Mouse (Mus musculus) kidney, adult 2 months (tissue): ENCODE data around the gene Spock1. TPM values are rescaled to one million over a fixed set of nuclear protein-coding genes. Genes with fewer than 3 reads are reported as not detected.

Experiments used
- DNase-seq: peaks from one replicate; pipeline ENCODE4 v3.0.0; 2021
- H3K27ac ChIP-seq: fragments of 200-500 bp; 2 replicates; pipeline ENCODE4 v1.5.1; 2012; ENCODE audit warnings: low read depth, low read length, control low read depth, inconsistent platforms; ENCODE audit not compliant: insufficient read depth
- H3K27me3 ChIP-seq: fragments of 200-500 bp; replicated peaks from 2 replicates; pipeline ENCODE4 v1.6.1; 2012; ENCODE audit warnings: mild to moderate bottlenecking, moderate library complexity, low read length, inconsistent platforms; ENCODE audit not compliant: control insufficient read depth, insufficient read depth
- H3K36me3 ChIP-seq: fragments of 200-500 bp; 2 replicates; pipeline ENCODE4 v1.6.1; 2012; ENCODE audit warnings: mild to moderate bottlenecking, moderate library complexity, low read length, inconsistent platforms; ENCODE audit not compliant: control insufficient read depth, insufficient read depth
- H3K4me1 ChIP-seq: fragments of 200-500 bp; 2 replicates; pipeline ENCODE4 v1.6.1; 2011; ENCODE audit warnings: low read length; ENCODE audit not compliant: control insufficient read depth, insufficient read depth
- H3K4me3 ChIP-seq: fragments of 200-500 bp; 2 replicates; pipeline ENCODE4 v1.5.1; 2011; ENCODE audit warnings: mild to moderate bottlenecking, low read depth, low read length, control low read depth; ENCODE audit not compliant: insufficient read depth
- CTCF ChIP-seq: fragments of 200-500 bp; conservative IDR thresholded peaks from 2 replicates; pipeline ENCODE4 v1.5.1; 2011; ENCODE audit warnings: low read depth, mild to moderate bottlenecking, control low read depth, low read length, moderate library complexity, mixed read lengths; ENCODE audit not compliant: insufficient read depth, insufficient read length
- POLR2A ChIP-seq: fragments of 200-500 bp; IDR thresholded peaks from one replicate; pipeline ENCODE4 v1.6.1; 2011; ENCODE audit warnings: low read depth, low read length, control low read depth
- WGBS: fragments of 180-500 bp; shearing (Covaris S2); methylation state at CpG from one replicate; pipeline ENCODE4 v1.1.7; 2018; 5-methylcytosine and 5-hydroxymethylcytosine counted together
- polyA plus RNA-seq: library from polyadenylated mRNA; depleted of rRNA; stranded (reverse); fragments of >200 nt; gene quantifications from 2 replicates; pipeline ENCODE4 v1.2.3, GENCODE M21; 2012

The Spock1 gene
- polyA plus RNA-seq, 1 experiment, result 0.19 TPM

DNA sequence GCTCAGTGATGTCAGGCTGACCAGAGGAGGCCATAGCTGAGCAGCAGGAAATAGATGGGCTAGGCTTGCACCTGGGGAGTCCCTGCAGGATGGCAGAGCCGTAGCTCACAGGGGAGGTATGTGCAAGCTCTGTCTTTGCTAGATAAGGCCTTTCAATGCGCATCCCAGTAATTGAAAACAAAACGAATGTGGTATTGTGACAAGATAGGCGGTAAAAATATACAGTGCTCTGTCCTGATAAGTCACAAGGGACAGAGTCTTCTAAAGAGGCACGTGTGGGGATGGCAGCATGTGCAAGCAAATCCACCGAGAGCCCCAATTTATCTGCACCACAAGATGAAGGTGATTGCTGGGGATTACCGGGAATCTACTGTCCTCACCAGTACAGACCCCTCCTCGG is 279.9 kb downstream of the Spock1 start:
- H3K27me3 ChIP-seq, result no peaks in the 10 kb centered on the region
- no peak overlapping the region for H3K27ac ChIP-seq
- TF ChIP-seq POLR2A, result no peak
- no peak for TF ChIP-seq CTCF
- no peak overlapping the region for H3K4me3 ChIP-seq
- DNase-seq, result no peak
- no peaks in the 10 kb centered on the region for H3K4me1 ChIP-seq
- 82% methylated on average over 8 of the region's 8 CpGs for whole genome bisulfite sequencing
- no peaks in the 10 kb centered on the region for H3K36me3 ChIP-seq

DNA sequence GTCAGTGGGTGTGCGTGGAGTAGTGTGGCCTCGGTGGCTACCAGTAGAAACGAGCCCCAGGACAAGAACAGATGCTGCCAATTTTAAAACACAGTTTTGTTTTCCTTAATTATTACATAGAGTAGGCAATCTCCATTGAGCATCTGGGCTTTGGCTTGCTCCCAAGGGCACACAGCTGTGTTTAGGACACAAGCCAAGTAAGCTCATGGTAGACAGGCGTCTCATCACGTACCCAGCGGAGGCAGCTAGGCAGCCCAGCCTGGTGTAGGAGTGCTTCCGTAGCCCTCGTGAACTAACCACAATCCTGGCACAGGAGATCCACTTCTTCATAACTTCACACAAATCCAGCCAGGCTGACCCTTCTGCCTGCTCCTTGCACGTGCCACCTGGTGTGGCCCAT is 281.7 kb downstream of the Spock1 start:
- H3K27ac ChIP-seq, result no peak overlapping the region
- H3K4me3 ChIP-seq, result no peak overlapping the region
- H3K4me1 ChIP-seq, result no peaks in the 10 kb centered on the region
- no peak for DNase-seq
- TF ChIP-seq CTCF (no peak), POLR2A (no peak)
- 82% methylated on average over 9 of the region's 9 CpGs for WGBS
- no peaks in the 10 kb centered on the region for H3K36me3 ChIP-seq
- no peaks in the 10 kb centered on the region for H3K27me3 ChIP-seq

DNA sequence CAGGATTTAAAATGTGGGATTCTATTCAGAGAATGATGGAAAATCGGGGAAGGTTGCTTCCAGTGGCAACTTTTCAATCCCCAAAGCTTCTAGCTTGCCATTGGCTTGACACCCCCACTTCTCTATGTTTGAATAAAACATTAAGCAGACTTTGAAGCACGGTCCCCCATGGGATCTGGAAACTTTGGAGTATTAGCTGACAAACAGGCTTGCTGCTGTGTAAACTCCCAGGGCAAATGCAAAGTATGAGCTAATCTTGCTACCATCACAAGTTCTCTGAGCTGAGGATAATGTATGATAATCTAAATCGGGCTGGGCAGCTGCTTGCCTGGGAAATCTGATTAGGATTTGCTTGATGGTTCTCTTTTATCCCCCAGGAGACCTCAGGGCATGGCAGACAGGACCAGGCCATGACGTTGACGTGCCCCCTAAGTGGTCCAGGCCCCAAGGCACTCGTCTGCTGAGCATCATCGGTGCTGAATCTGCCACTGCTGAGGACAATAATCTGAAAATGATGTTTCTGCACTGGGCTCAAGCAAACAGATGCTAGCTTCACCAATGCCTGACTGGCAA is 284.1 kb downstream of the Spock1 start:
- Histone ChIP-seq H3K27me3 (no peaks in the 10 kb centered on the region), H3K36me3 (no peaks in the 10 kb centered on the region), H3K27ac (no peak overlapping the region), H3K4me1 (no peaks in the 10 kb centered on the region), H3K4me3 (no peak overlapping the region)
- TF ChIP-seq CTCF (no peak), POLR2A (no peak)
- 71% methylated on average over 7 of the region's 7 CpGs for WGBS
- DNase-seq, result no peak

DNA sequence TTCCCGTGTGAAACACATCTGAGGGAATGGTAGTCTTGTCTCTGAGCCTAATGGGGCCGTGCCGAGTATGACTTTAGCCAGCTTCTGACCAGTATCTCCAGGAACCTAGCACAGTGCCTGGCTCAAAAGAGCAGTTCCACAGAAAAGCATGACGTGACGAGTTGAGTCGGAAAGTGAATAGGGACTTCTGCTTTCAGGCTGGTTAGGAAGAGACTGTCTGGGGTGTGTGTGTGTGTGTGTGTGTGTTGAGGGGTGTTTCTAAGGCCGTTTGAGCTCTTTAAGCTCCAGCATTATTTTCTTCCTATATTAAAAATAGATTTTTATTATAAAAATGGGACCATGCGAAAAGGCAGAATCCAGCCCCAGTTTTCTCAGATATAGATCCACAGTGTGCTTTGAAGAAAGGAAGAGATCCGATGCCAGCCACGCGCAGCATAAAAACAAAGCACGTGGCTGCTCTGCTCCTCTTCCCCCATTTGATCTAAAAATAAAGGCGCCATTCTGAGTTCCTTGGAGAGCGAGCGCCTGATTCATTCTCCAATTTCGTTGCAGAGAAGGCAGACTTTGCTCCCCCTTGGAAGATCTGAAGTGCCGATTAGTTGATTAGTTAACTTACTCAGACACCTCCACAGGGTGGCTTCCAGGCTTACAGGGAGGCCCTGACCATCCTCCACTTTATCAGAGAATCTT is 288.9 kb downstream of the Spock1 start:
- H3K27ac ChIP-seq, result no peak overlapping the region
- WGBS, result 76% methylated on average over 17 of the region's 17 CpGs
- no peaks in the 10 kb centered on the region for H3K36me3 ChIP-seq
- no peak for DNase-seq
- no peaks in the 10 kb centered on the region for H3K27me3 ChIP-seq
- TF ChIP-seq POLR2A (no peak), CTCF (no peak)
- H3K4me1 ChIP-seq, result no peaks in the 10 kb centered on the region
- H3K4me3 ChIP-seq, result no peak overlapping the region

DNA sequence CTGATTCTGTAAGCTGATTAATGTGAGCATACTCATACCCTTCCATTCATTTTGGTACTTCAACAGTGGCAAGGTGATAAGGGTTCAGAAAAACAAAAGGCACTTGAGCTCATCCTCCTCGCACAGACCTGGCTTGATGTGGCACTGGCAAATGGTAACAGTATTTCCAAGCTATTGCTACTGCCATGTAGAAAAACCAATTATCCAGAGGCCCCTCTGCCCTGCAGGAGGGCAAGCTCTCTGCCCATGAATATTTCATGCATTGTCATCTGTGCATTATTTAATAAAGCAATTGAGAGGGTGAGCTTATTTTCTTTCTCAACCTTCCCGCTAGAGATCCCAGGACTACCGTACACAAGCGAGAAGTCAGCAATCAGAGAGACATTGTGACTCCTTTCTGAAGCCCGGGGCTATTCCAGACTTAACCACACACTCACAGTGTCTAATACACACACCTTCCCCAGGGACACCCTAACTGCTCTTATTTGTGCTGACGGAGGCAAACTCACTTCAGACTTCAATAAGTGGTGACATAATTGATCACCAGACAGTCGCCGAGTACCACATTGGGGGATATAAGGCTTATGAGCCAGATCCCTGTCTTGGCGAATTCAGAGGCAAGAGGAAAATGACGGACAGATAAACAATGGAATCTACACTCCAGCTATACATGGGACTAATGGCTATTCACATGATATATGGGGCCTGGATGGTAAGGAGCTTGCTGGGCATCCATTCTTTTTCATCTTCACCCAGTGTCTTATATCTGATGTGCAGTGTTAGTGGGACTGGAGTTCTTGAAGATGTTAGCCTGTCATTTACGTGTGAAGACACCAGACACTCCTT is 296.6 kb downstream of the Spock1 start:
- WGBS, result 89% methylated on average over 11 of the region's 11 CpGs
- no peak overlapping the region for H3K4me3 ChIP-seq
- TF ChIP-seq POLR2A (no peak), CTCF (no peak)
- no peaks in the 10 kb centered on the region for H3K4me1 ChIP-seq
- no peaks in the 10 kb centered on the region for H3K36me3 ChIP-seq
- no peak for DNase-seq
- H3K27ac ChIP-seq, result no peak overlapping the region
- no peaks in the 10 kb centered on the region for H3K27me3 ChIP-seq

DNA sequence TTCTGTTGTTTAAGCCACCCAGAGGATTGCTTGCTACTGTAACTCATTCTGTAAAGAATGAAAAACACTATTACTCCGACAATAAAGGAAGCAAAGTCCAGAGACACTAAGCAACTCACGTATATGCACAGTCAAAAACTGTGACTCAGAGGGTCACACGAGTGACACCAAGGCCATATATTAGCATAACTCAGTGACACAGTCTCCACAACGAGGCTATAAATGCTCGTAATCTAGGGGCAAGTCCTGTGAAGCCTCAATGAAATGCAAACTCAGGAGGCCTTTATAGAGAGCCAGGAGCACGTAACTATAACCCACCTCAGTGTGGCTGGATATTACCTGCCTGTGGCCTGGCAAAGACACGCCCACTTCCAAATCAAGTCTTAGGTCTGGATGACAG is 298.2 kb downstream of the Spock1 start:
- Histone ChIP-seq H3K4me1 (no peaks in the 10 kb centered on the region), H3K36me3 (no peaks in the 10 kb centered on the region), H3K4me3 (no peak overlapping the region), H3K27me3 (no peaks in the 10 kb centered on the region), H3K27ac (no peak overlapping the region)
- 53% methylated on average over 7 of the region's 7 CpGs for WGBS
- no peak for DNase-seq
- TF ChIP-seq POLR2A (no peak), CTCF (no peak)

DNA sequence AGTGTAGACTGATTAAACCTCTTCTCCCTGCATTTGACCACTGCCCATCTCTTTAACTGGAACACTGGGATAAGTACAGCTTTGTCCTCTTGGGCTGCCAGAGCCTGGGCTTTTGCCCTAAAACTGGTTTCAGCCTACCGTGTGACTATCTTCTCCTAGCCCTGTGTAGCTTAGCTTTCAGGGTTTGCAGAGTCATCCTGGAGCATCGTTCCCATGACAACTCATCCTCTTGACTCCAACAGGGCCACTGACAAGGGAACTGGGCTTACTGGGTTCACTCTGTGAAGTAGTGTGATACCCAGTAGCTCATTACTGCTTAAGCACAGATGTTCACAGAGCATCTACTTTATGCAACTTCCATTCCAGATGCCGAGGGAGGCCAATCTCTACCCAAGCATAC is 303.7 kb downstream of the Spock1 start:
- Histone ChIP-seq H3K4me3 (no peak overlapping the region), H3K36me3 (no peaks in the 10 kb centered on the region), H3K27me3 (no peaks in the 10 kb centered on the region), H3K4me1 (no peaks in the 10 kb centered on the region), H3K27ac (no peak overlapping the region)
- WGBS, result 93% methylated on average over 3 of the region's 3 CpGs
- TF ChIP-seq POLR2A (no peak), CTCF (no peak)
- no peak for DNase-seq
